Mouse (Mus musculus) lung, embryonic 14.5 days (tissue): Measurements from ENCODE around the gene Eif4g3. TPM values are rescaled to one million over a fixed set of nuclear protein-coding genes. Genes with fewer than 3 reads are reported as not detected.

Experiments
- ATAC-seq: fragments of 200-750 bp; cut with Nextera tagmentation; 2 replicates; pipeline ENCODE4 v1.8.0; 2017; ENCODE audit warnings: mild to moderate bottlenecking, moderate TSS enrichment, moderate library complexity; ENCODE audit not compliant: insufficient read depth
- DNase-seq: peaks from one replicate; pipeline ENCODE4 v3.0.0-alpha.2; 2015
- H3K27ac ChIP-seq: fragments of 300-500 bp; sonication (generic); 2 replicates; pipeline ENCODE4 v1.5.1; 2014; ENCODE audit warnings: low read depth, mild to moderate bottlenecking, moderate library complexity
- H3K27me3 ChIP-seq: fragments of 300-500 bp; sonication (generic); 2 replicates; pipeline ENCODE4 v1.6.1; 2014; ENCODE audit warnings: low read length, control low read depth; ENCODE audit not compliant: insufficient read depth
- H3K36me3 ChIP-seq: fragments of 300-500 bp; sonication (generic); 2 replicates; pipeline ENCODE4 v1.6.1; 2014; ENCODE audit warnings: control low read depth; ENCODE audit not compliant: insufficient read depth
- H3K4me1 ChIP-seq: fragments of 300-500 bp; sonication (generic); 2 replicates; pipeline ENCODE4 v1.6.1; 2014; ENCODE audit warnings: antibody characterized with exemption, control low read depth; ENCODE audit not compliant: insufficient read depth
- H3K4me2 ChIP-seq: fragments of 300-500 bp; sonication (generic); 2 replicates; pipeline ENCODE4 v1.6.1; 2014; ENCODE audit warnings: mild to moderate bottlenecking
- H3K4me3 ChIP-seq: fragments of 300-500 bp; sonication (generic); 2 replicates; pipeline ENCODE4 v1.5.1; 2014; ENCODE audit warnings: low read depth, low read length
- H3K9ac ChIP-seq: fragments of 300-500 bp; sonication (generic); 2 replicates; pipeline ENCODE4 v1.6.1; 2014
- H3K9me3 ChIP-seq: fragments of 300-500 bp; sonication (generic); 2 replicates; pipeline ENCODE4 v1.6.1; 2016; ENCODE audit warnings: low read depth, low read length, control low read depth
- CTCF ChIP-seq: IDR thresholded peaks from 2 replicates; pipeline ENCODE4 v1.5.1; 2016; ENCODE audit warnings: antibody characterized with exemption, low read depth
- WGBS: fragments of 180-500 bp; shearing (Covaris S2); extraction: QIAGEN DNeasy Blood & Tissue Kit; methylation state at CpG from one replicate; pipeline ENCODE4 v1.1.7; 2014; 5-methylcytosine and 5-hydroxymethylcytosine counted together
- polyA plus RNA-seq: library from polyadenylated mRNA; unstranded; fragments of >200 nt; fragmentation: Nextera tagmentation; extraction: Ambion mirVana; gene quantifications from 2 replicates; pipeline ENCODE4 v1.2.1, GENCODE M21; 2014

Gene Eif4g3
- polyA plus RNA-seq, 1 experiment from 2014 or later, result 42.9 TPM

DNA sequence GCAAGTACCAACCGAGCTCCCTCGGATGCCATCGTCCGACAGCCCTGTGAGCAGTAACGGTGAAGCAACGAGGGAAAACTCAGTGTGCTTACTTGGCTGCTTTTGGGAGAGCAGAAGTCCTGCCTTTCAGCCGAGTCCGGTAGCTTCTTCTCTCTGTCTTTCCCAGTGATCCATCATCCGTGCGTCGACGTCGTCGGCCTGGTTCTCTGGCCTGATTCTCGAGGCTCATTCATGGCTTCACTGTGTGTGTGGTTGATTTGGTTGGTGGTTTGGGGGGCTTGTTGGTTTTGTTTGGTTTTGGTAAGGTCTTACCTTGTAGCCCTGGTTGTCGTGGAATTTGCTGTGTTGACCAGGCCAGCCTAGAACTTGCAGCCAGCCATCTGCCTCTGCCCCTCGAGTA lies 145.0 kb downstream of the Eif4g3 start:
- no peak overlapping the region for H3K27ac ChIP-seq
- WGBS, result 58% methylated on average over 17 of the region's 17 CpGs

DNA sequence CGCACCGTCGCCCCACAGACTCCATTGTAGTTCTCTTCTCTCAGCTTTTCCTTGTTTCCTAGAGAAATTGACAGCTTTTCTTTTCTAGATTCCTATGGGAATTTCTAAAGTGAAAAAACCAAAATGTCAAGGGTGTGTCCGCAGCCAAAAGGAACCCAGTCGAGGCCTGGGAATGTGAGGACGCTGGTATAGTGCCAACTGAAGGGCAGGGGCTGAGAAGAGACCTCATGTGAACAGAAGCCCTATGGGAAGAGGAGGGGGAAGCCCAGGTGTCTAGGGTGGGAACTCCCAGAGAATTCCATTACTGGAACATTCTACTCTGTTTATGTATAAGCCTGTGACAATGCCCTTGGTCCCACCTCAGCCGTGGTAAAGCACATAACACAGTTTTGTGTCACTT lies 145.4 kb downstream of the Eif4g3 start:
- 77% methylated on average over 7 of the region's 7 CpGs for WGBS
- no peak for DNase-seq
- no peaks in the 10 kb centered on the region for H3K9me3 ChIP-seq
- no peak overlapping the region for H3K4me2 ChIP-seq
- H3K27me3 ChIP-seq, result no peaks in the 10 kb centered on the region
- no peaks in the 10 kb centered on the region for H3K4me1 ChIP-seq
- TF ChIP-seq CTCF, result no peak
- no peak overlapping the region for H3K4me3 ChIP-seq
- no peak overlapping the region for H3K9ac ChIP-seq
- H3K27ac ChIP-seq, result no peak overlapping the region
- H3K36me3 ChIP-seq, result peaks cover 9% of the 10 kb centered on the region
- ATAC-seq, result no peak

More for the DNA sequence above, 145.0 kb downstream of the Eif4g3 start:
- Histone ChIP-seq H3K9me3 (no peaks in the 10 kb centered on the region), H3K27me3 (no peaks in the 10 kb centered on the region), H3K36me3 (peaks cover 13% of the 10 kb centered on the region), H3K9ac (no peak overlapping the region), H3K4me2 (no peak overlapping the region), H3K4me1 (no peaks in the 10 kb centered on the region), H3K4me3 (no peak overlapping the region)
- DNase-seq (no peak), ATAC-seq (no peak)
- no peak for TF ChIP-seq CTCF

DNA sequence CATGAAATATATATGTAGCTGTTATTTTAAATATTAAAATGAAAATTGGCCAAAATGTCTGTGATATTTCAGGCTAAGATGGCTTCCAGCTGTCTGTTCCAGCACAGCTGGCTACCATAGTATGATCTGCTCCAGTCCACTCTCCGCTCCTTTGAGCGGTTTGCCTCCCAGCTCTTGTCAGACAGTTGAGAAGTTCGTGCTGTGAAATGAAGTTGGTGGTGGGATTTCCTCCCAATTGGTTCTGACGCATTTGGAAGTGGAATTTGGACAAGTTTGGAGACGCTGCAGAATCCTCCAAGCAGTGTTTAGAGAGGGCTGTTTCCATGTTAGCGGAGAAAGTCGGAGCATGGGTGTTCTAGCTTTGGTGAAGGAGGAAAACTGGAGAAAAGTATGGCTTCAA lies 148.5 kb downstream of the Eif4g3 start:
- H3K27me3 ChIP-seq, result no peaks in the 10 kb centered on the region
- H3K27ac ChIP-seq, result peak overlapping the region; percentile 50; the same call in 1 of the 2 replicates
- no peak for TF ChIP-seq CTCF
- DNase-seq, result peak; percentile 78
- no peak overlapping the region for H3K4me2 ChIP-seq
- no peaks in the 10 kb centered on the region for H3K4me1 ChIP-seq
- WGBS, result 51% methylated on average over 7 of the region's 7 CpGs
- H3K9ac ChIP-seq, result no peak overlapping the region
- no peak overlapping the region for H3K4me3 ChIP-seq
- no peaks in the 10 kb centered on the region for H3K9me3 ChIP-seq
- peaks cover 5% of the 10 kb centered on the region; the same call in 1 of the 2 replicates for H3K36me3 ChIP-seq
- peak; percentile 68 for ATAC-seq

DNA sequence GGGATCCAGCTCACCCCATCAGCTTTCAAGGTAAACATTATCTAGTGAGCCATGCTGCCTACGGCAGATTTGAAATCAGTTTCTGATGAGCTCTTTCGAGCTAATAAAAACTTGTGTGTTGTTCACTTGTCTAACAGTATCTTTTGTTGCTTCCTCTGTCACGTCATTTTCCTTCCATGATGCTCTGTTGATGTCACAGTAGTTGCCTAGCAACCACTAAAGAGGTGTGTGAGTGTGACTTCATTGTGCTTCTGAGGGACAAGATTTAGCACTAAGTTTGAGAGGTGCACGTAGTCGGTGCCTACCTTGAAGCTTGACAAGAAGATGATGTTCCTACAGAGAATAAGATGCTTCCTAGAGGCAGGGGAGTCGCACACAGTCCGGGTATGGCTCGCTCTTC lies 154.4 kb downstream of the Eif4g3 start:
- H3K27me3 ChIP-seq, result no peaks in the 10 kb centered on the region
- no peak overlapping the region for H3K4me3 ChIP-seq
- no peaks in the 10 kb centered on the region for H3K4me1 ChIP-seq
- H3K9me3 ChIP-seq, result no peaks in the 10 kb centered on the region
- H3K9ac ChIP-seq, result no peak overlapping the region
- H3K27ac ChIP-seq, result no peak overlapping the region
- DNase-seq (no peak), ATAC-seq (no peak)
- no peak overlapping the region for H3K4me2 ChIP-seq
- WGBS, result 80% methylated on average over 8 of the region's 8 CpGs
- no peak for TF ChIP-seq CTCF
- H3K36me3 ChIP-seq, result peaks cover 22% of the 10 kb centered on the region; the same call in 1 of the 2 replicates

DNA sequence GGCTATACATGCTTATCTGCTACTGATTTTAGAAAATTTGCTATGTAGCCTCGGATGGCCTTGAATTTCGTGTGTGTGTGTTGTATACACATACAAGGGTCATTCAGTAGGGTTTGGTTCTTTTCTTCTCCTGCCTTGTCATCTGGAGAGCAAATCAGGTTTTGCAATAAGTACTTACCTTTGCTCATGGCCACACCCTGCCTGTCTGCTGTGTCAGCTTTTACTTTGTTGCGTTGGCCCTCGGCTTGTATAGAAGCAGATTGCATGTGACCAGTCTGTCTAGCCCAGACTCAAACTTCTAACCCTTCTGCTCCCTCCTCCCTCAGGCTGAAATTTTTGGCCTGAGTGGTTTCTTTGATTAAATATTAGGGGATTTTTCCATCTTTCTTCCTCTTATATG lies 157.2 kb downstream of the Eif4g3 start:
- Histone ChIP-seq H3K4me3 (no peak overlapping the region), H3K27ac (no peak overlapping the region), H3K9ac (no peak overlapping the region), H3K9me3 (no peaks in the 10 kb centered on the region), H3K36me3 (peaks cover 46% of the 10 kb centered on the region), H3K4me1 (no peaks in the 10 kb centered on the region), H3K4me2 (no peak overlapping the region), H3K27me3 (no peaks in the 10 kb centered on the region)
- no peak for DNase-seq
- 75% methylated on average over 4 of the region's 4 CpGs for WGBS
- TF ChIP-seq CTCF, result no peak
- no peak for ATAC-seq

DNA sequence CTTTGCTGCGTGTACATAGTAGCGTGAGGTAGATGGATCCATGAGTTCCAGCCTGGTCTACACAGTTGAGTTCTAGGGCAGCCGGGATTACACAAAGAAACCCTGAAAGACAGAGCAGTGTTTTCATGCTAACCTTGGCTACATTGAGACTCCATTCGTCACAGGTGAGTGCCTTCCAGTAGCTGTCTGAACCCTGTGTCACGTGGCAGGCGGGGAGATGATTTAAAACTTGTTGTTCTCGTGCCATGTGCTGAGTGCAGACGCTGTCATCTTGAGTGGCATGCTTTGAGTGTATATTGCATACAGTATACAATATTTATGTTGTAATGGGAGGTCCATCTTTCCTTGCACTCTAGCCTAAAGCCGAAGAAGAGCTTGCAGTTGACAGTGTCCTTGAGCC lies 158.4 kb downstream of the Eif4g3 start:
- Histone ChIP-seq H3K27ac (no peak overlapping the region), H3K27me3 (no peaks in the 10 kb centered on the region), H3K4me2 (no peak overlapping the region), H3K9me3 (no peaks in the 10 kb centered on the region), H3K4me1 (no peaks in the 10 kb centered on the region), H3K9ac (no peak overlapping the region), H3K4me3 (no peak overlapping the region), H3K36me3 (peaks cover 55% of the 10 kb centered on the region)
- DNase-seq (no peak), ATAC-seq (no peak)
- TF ChIP-seq CTCF, result no peak
- WGBS, result 91% methylated on average over 9 of the region's 9 CpGs

DNA sequence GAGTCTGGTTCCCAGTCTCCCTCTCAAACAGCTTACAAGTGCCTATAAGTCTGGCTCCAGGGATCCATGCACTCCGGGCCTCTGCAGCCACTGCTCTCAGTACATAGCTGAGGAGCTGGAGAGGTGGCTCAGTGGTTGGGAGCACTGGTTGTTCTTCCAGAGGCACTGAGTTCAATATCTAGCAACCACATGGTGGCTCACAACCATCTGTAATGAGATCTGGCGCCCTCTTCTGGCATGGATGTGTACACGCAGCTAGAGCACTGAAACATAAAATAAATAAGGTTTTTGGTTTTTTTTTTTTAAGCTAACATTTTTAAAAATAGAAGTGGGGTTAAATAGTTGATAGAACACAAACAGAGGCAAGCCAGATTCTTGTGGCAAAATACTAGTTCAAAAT lies 161.2 kb downstream of the Eif4g3 start:
- TF ChIP-seq CTCF, result peak; percentile 73
- Histone ChIP-seq H3K27ac (no peak overlapping the region), H3K9me3 (no peaks in the 10 kb centered on the region), H3K9ac (no peak overlapping the region), H3K27me3 (no peaks in the 10 kb centered on the region), H3K4me1 (no peaks in the 10 kb centered on the region), H3K4me3 (no peak overlapping the region), H3K36me3 (peaks cover 71% of the 10 kb centered on the region), H3K4me2 (no peak overlapping the region)
- no peak for ATAC-seq
- DNase-seq, result peak; percentile 72
- WGBS, result 48% methylated on average over 3 of the region's 3 CpGs

DNA sequence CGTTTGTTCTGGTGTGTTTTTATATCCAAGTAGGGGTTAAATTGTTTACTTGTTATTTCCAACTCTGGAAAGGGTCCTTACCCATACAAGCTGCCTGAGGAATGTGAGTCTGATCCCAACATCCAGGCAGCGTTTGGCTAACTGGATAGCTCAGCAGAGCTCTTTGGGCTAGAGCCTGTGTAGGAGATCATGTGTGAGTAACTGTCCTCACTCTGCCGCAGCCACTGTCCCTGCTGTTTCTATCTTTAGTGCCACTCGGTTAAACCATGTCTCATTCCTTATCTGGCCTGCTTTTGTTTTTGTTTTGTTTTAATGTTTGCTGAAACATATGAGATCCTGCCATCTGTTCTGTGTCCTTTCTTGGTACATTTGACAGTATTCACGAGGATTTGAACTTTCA lies 168.1 kb downstream of the Eif4g3 start:
- no peak for ATAC-seq
- Histone ChIP-seq H3K4me1 (no peaks in the 10 kb centered on the region), H3K9ac (no peak overlapping the region), H3K27me3 (no peaks in the 10 kb centered on the region), H3K36me3 (peaks cover 69% of the 10 kb centered on the region), H3K9me3 (no peaks in the 10 kb centered on the region), H3K4me2 (no peak overlapping the region), H3K4me3 (no peak overlapping the region), H3K27ac (no peak overlapping the region)
- TF ChIP-seq CTCF, result no peak
- no peak for DNase-seq
- 66% methylated on average over 5 of the region's 5 CpGs for WGBS
